Mouse (Mus musculus): Measurements from ENCODE around the gene Srsf10.

Srsf10 gene

GRCm38 (mm10) chr4:135912164-135912563 lies 56.6 kb downstream of the Srsf10 start:
- no peak for DNase-seq (ENCODE audit: extremely low read depth, insufficient read length, low spot score)

- no peak for DNase-seq (ENCODE audit: extremely low read depth, insufficient read length, low spot score)
Measured at GRCm38 (mm10) chr4:135912835-135913234, 57.3 kb downstream of the Srsf10 start.

- DNase-seq (ENCODE audit: extremely low read depth, insufficient read length, low spot score), result no peak
Measured at GRCm38 (mm10) chr4:135913433-135913832, 57.9 kb downstream of the Srsf10 start.

- no peak for DNase-seq (ENCODE audit: extremely low read depth, insufficient read length, low spot score)
Measured at GRCm38 (mm10) chr4:135918635-135919279, 63.2 kb downstream of the Srsf10 start.

- DNase-seq (ENCODE audit: extremely low read depth, insufficient read length, low spot score), result no peak
Measured at GRCm38 (mm10) chr4:135919280-135919639, 63.7 kb downstream of the Srsf10 start.
